Mouse (Mus musculus) kidney, postnatal 4 days (tissue): Measurements from ENCODE around the gene Hoxd10.

Experiments used
- DNase-seq, 2 experiments: peaks; one replicate each; pipeline ENCODE4 v3.0.0; 2021; ENCODE audit warnings: mixed read lengths in 2 of 2

Hoxd10 gene

DNA sequence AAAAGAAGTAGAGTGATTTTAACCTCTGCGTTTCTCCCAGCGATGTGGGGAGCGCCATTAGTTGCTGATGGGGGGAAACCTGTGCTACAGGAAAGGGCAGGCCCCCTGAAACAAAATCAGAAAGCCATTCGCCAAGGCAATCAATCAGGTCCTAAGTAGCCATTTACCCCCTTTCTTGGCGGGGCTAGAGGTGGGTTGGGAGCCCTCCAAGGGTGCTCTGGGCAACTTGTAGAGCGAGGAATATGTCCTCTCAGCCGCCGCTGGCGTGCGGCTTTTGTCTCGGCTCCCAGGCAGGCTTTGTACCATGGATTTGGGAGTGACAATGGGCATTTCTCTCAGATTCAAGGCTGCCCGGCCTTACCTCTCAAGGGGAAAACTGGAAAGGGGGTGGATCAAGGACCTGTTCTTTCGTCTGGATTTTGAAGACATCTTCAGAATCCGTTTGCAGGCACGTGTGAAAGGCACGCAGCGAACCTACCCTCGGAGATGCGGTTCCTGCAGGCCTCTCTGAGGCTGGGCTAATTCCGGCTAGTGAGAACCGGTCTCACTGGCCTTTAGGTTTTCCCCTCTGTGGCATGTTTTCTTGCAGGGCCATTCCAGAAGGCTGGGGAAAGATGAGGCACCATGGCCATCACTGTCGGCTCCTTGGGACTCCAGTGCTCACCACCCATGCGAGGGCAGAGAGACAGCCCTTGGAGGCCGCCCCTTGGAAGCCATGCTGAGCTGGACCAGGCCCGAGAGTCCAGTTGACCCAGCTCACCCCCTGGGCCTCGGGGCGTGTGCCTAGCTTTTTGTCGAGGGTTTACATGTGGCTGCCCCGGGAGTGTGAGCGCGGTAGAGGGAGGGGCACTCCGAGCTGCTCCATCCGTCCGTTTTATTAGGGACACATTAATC, 5.0 kb downstream of the Hoxd10 start:
- DNase-seq = peak; percentile 62 to 75

DNA sequence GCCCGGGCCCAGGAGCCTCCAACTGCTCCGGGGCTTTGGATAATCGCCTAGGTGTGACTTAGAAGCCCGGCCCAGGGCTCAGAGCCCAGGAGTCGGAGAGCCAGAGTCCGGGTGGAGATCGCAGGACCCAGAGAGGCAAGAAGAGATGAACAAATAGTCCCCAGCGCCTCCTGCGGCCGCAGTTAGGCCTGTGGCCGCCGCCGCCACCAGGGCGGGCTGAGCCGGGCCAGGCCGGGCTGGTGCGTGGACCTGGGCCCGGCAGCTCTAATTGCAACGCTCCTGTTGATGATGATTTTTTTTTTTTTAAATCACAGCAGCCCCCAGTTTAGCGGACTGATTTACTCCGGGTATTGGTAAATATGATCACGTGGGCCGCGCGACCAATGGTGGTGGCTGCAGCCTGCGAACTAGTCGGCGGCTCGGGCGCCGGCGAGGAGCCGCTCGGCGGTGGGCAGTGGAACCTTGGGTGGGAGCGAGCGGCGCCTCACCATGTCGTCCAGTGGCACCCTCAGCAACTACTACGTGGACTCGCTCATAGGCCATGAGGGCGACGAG, 5.9 kb downstream of the Hoxd10 start, which contains the start of gene Hoxd9:
Gene Hoxd9, plus strand, starts transcription at position 161 of the 555 bp plus-strand sequence.
- DNase-seq = peak; percentile 87 to 92

DNA sequence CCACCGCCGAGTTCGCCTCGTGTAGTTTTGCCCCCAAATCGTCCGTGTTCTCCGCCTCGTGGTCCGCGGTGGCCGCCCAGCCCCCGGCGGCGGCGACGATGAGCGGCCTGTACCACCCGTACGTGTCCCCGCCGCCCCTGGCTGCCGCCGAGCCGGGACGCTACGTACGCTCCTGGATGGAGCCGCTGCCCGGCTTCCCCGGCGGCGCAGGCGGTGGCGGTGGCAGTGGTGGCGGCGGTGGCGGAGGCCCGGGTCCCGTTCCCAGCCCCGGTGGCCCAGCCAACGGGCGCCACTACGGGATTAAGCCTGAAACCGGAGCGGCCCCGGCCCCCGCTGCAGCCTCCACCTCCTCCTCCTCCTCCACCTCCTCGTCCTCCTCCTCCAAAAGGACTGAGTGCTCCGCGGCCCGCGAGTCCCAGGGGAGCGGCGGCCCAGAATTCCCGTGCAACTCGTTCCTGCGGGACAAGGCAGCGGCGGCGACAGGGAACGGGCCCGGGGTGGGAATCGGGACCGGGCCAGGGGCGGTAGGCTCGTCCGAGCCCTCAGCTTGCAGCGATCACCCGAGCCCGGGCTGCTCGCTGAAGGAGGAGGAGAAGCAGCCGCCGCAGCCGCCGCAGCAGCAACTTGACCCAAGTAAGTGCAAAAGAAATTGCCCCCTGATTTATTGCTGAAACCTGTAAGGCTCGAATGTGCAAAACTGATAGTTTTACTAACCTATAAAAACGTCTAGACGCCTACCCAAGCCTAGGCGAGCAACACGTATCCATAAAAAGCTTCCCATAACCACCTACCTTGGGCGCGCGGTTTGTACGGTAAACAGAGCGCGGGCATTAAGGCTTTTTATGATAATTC, 6.7 kb downstream of the Hoxd10 start:
- DNase-seq = peak; percentile 68 to 78

DNA sequence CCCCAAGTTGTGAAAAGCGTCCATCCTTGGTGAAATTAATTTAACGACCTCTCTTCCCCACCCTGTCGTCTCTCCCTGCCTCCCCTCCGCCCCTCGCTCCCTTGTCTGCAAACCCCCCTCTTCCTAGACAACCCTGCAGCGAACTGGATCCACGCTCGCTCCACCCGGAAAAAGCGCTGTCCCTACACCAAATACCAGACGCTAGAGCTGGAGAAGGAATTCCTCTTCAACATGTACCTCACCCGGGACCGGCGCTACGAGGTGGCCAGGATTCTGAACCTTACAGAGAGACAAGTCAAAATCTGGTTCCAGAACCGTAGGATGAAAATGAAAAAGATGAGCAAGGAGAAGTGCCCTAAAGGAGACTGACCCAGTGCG, 7.3 kb downstream of the Hoxd10 start:
- DNase-seq = peak; percentile 62 to 71

DNA sequence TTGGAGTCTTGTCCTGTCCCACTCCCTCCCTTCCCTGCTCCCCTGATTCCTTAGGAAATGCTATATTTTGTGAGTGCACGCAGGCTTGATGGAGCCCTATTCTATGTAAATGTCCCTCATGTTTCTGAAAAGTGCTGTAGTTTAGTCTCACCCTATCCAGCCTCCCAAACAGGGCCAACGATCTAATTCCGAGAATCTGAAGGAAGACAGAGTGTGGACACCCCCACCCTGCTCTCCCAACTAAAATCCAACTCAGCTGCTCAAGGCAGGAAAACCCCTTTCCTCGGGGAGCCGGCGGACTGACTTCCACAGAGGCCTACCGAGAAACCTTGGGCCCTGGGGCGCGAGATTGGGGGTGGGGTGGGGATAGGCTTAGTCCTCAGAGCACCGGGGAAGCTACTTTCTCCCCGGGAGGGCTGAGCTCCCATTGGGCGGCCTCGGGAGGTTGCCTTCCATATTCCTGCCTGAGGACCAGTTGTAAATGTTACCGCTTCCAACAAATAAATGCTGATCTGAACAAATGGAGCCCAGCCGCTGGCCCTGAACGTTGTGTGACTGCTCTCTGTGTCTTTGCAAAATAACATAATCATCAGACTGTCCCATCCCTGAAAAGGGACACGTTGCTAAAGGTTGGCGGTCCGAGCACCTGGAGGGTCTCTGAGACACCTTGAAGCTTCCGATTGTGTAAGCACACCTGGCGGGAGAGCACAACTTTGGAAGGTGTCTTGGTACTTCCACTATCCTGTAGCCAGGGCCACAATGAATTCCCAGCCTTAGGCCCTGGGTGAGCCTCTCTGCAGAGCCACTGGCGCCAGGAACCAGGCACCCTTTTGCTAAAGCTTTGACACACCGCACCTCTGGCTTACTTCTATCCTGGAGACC, 8.2 kb downstream of the Hoxd10 start:
- DNase-seq = peak; percentile 68 to 72

DNA sequence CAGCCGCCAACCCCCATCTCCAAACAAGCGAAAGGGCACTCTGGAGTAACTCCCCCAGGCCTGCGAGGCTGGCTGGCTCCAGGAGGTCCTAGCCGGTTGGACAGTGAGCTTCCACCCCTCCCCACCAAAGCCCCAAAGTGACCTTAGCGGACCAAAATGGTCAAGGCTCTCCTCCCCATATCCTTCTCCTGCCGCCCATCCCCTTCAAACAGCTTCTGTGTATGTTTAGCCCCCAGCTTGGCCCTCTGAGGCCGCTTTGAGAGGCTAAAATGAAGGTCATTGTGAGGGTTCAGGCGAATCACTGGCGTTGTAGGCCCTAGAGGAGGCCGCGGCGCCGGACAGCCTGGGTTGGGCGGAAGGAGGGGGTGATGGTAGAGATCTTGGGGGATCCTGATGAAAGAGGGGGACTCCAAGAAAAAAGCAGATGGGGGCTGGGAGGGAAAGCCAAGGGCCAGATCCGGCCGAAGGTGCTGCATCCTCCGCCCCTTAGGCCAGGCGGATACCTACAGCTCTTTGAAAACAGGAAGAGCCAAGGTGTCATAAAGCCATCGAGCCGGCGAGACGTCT, 8.9 kb downstream of the Hoxd10 start:
- peak; percentile 71 to 79 for DNase-seq

DNA sequence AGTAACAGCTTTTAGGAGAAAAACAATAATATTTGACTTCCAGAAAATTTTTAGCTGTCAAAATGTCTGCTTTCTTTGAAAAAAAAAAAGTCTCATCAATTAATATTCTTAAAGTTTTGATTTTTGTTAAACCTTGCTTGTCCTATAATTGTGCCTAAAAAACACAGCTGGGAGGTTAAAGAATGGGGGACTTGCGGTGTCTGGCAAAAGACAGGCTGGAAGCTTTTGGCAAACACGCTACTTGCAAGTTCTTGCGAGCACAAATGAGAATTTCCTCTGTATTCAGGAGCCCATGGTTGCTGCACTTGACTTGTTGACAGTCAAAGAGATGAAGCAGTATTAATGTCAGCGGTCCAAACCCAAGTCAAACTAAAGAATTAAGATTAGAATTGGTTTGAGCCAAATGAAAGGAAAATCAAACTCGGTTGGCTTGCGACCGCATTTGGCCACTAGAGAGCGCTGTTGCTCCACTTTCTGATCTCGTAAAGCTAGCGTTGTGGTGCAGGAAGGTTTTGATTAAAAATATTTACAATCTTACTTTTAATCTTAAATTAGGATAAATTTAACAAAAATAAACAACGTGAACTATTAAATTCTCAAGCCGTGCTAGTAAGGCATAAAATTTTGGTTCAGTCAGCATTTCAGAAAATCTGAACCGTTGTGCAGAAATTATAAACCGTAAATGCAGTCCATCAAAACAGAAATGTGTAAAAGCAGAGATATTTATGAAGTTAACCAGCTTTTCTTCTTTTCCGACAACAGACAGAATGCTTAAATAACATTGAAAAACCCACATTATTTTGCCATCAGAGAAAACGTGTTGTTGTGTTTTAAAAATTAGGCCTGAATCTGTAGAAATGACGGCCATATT, 10.5 kb downstream of the Hoxd10 start:
- peak; percentile 93 to 95 for DNase-seq

DNA sequence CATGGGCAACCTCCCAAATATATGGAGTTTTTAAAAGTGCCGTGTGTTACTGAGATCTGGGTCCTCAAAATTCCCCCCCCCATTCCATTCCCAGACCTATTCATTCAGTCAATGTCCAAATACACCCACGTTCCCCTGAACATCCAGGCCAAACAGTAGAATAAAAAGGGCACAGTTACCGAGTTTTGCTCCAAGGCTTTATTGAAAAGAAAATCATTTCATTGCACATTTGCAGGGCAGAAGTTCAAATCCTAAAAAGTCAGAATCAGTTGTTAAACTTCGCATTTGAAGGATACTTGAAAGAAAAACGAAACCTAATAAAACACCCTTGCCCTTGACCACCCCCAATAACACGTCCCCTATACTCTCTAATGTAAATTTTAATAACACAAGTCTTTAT, 11.1 kb downstream of the Hoxd10 start:
- DNase-seq = peak in 1 of 2 experiments; percentile 2

DNA sequence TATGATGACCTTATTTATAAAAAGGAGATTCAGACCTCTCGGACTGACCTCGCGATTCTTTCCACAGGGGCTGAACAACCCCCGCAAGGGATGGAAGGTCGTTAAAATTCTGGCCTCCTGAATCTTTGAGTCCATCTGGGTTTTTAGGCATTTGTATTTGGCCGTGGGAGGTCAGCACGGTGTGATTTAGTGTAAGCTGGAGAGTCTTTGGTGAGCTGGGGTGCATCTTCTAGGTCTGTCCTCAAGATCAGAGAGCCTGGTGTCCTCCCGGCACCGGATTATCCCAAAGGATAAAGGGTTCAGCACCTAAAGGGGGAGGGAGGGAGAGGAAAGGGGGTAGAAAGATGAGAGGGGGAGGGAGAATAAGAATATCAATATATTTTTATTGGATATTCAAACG, 11.6 kb downstream of the Hoxd10 start:
- DNase-seq = peak in 1 of 2 experiments; percentile 34

DNA sequence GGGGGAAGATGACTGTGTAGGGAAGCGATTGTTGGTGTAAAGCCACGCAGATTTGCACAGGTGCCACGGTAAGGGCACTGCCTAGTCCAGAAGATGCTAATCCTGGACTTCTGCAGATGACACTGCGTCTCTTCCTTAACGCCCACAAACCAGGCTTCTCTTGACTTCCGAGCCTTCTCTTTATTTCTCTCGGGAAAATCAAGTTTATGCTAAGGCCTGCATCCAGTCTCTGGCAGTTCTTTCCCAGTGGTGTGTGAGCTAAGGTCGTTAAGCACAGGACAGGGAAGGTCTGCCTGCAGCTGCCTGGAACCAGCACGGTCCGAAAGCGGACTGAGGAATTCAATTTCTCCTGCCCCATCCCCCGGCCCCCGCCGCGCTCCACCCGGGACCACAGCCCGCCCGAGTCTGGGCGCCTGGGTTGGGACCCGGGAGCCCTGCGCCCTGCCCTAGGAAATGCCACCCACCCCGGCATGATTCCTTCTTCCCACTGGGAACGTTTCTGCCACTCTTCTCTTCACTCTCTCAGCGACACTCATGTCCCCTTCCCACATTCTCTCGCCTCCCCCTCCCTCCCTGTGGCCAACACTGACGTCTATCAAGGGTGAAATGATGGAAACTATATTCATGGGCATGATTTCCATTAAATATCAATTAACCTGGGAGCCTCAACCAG, 12.1 kb downstream of the Hoxd10 start:
- peak; percentile 74 to 83 for DNase-seq

DNA sequence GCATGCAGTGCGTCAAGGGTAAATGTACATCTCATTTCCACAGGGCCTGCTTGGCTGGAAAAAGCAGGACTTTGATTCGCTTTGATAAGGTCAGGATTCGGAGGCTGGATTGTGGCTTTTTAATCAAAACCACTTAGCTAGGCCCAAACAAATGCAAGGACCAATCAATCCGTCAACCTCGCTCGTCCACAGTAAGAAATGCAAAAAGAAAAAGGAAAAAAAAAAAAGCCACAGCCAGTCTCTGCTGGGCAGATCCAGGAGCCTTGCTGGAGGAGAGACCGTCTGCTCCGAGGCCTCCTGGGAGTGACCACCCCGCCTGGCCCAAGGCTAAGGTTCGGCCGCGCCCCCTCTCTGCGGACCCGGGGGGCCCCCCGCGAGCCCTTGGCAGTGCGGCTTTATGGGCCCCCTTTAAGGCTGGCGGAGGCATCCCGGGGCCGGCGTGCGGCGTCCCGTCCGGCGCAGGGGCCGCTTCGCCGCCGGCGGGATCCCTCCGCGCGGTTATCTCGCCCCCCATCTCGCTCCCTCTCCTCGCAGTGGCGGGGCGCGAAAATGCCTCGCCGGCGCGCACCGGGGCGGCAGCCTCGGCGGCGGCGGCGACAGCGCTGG, 12.8 kb downstream of the Hoxd10 start, which contains the start of gene Hoxd8:
Gene Hoxd8, plus strand, starts transcription at position 223 of the 606 bp plus-strand sequence.
- peak; percentile 92 to 95 for DNase-seq

DNA sequence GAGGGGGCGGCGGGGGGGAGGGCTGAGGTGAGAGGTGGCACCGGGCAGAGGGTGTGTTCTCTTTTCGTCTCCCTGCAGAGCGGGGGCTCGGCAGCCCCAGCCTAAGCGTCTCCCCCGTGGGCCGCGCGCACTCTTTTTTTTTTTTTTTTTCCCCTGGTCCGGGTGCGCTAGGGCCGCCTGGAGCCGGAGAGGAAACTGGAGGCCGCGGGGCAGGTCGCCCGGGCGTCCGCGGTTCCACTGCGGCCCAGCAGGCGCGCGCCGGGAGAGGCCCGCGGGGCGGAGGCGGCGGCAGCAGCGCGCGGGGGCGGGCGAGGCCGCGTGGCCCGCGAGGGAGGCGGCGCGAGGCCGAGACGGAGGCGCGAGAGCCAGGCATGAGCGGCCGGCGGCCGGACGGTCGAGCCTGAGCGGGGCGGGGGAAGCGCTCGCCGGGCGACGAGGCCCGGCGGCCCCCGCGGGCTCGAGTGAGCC, 13.3 kb downstream of the Hoxd10 start:
- DNase-seq = peak; percentile 65 to 83

DNA sequence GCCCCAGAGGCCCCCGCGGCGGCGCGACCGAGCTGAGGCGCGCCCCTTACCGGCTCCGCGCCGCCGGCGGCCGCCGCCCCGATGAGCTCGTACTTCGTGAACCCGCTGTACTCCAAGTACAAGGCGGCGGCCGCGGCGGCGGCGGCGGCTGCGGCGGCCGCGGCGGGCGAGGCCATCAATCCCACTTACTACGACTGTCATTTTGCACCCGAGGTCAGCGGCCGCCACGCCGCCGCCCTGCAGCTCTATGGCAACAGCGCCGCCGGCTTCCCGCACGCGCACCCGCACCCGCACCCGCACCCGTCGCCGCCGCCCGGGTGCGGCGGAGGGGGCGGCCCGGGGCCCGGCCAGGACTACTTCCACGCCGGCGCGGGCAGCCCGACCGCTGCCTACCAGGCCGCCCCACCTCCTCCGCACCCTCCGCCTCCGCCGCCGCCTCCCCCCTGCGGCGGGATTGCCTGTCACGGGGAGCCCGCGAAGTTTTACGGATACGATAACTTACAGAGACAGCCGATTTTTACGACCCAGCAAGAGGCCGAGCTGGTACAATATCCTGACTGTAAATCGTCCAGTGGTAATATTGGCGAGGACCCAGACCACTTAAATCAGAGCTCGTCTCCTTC, 13.9 kb downstream of the Hoxd10 start:
- peak; percentile 80 to 87 for DNase-seq

DNA sequence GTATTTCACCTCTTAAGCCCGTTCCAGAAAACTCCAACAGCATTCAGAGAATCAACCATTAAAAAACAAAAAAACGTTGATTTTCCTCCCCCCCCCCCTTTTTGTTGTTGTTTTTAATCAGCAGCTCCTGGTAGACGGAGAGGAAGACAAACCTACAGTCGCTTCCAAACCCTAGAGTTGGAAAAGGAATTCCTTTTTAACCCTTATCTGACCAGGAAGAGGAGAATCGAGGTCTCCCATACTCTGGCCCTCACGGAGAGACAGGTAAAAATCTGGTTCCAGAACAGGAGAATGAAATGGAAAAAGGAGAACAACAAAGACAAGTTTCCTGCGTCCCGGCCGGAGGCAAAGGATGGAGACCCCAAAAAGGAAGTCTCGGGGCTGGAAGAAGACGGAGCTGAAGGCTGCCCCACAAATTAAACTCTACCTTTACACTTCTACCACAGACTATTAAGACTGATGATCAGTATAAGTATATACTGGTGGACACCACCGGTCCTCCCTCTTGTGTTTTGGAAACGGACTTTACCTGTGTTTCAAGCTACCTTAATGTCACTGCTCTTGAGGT, 14.8 kb downstream of the Hoxd10 start:
- peak in 1 of 2 experiments; percentile 21 for DNase-seq

DNA sequence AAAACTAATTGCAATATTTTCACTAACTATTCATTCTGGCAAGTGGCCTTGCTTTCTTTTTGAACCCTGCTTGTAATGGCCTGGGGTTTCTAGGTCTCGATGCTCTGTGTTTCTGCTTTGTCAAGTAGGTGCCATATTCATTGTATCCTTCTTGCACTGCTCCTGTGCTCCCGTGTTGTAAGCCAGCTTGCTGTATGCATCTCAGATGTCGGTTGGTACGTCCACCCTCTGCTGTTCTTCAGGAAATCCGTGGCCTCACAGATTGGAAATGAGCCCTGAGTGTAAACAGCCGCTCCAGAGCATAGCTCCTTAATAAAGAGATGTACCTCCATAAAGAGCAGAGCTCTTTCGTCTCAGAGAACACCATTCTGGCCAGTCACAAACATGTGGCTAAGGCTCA, 15.9 kb downstream of the Hoxd10 start:
- DNase-seq = peak in 1 of 2 experiments; percentile 33

DNA sequence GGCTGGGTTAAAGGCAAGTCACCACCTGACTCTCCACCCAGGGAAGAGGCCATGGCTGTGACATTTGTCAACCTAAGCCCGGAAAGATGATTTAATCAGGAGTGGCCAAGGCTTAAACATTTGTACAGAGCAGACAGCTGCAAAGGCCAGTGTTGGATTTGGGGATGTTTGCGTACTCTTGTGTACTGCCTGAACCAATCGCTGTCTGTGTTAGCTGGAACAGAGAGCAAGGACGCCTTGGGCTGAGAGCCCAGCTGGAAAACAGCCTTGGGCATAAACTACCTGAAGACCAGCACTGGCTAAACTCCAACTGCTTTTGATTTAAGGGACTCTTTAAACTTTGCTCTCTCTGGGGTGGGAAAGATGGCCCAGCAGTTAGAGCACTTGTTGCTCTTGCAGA, 17.0 kb downstream of the Hoxd10 start:
- peak in 1 of 2 experiments; percentile 44 for DNase-seq

DNA sequence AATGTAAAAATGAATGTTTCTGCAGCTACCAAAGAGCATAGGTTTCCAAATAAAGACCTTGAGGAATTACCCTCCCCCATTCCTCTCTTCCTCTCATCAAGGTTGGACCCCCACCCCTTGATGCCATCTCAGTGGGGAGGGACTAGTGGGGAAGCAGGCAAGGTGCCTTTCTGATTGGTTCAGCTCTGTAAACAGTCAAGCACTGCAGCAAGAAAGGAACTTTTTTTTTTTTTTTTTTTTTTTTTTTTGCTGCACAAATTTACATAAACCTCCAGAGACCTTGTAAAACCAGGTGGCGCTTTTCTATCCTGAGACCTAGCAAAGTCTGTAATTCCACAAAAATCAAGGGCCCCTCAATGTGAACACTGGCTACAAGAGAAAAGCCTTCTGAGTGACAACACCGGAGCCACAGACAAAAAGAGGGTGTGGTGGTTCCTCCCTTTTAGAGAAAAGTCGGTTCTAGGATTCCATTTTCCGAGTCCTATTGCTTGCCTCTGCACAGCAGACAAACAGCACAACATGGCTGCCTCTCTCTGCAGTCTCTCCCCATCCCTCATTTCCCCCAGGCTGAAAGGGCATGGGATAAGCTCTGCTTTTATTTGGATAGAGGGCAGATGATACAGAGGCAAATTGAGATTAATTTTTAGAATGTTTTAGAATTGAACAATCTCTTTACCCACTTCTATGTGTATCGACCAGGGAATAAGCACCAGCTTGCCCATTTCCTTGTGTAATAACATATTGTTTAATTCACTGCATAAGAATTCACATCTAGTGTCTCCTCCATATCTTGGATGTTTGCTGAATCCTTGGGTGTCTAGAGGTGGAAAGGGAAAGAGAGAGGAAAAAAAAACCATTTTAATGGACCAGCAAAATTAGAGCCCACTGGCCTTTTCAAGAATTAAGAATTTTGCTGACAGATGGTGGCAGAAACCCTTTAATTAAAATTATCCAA, 18.0 kb downstream of the Hoxd10 start:
- DNase-seq = peak in 1 of 2 experiments; percentile 35
